Mouse (Mus musculus) small intestine, adult 2 months (tissue): ENCODE measurements around the gene Pde1c. TPM values are rescaled to one million over a fixed set of nuclear protein-coding genes. Genes with fewer than 3 reads are reported as not detected.

Source experiments
- H3K27ac ChIP-seq: fragments of 200-500 bp; 2 replicates; pipeline ENCODE4 v1.5.1; 2012; ENCODE audit warnings: low read depth, low read length, control low read depth, inconsistent platforms; ENCODE audit not compliant: insufficient read depth
- H3K27me3 ChIP-seq: fragments of 200-500 bp; 2 replicates; pipeline ENCODE4 v1.6.1; 2012; ENCODE audit warnings: mild to moderate bottlenecking, moderate library complexity, low read length, inconsistent platforms; ENCODE audit not compliant: control insufficient read depth, insufficient read depth
- H3K36me3 ChIP-seq: fragments of 200-500 bp; 2 replicates; pipeline ENCODE4 v1.6.1; 2012; ENCODE audit warnings: mild to moderate bottlenecking, low read length, control low read depth, inconsistent platforms; ENCODE audit not compliant: control insufficient read depth, insufficient read depth
- H3K4me1 ChIP-seq: fragments of 200-500 bp; 2 replicates; pipeline ENCODE4 v1.6.1; 2012; ENCODE audit warnings: low read length, inconsistent platforms, mixed read lengths; ENCODE audit not compliant: control insufficient read depth, insufficient read depth, insufficient read length
- H3K4me3 ChIP-seq: fragments of 200-500 bp; 2 replicates; pipeline ENCODE4 v1.5.1; 2012; ENCODE audit warnings: low read depth, mild to moderate bottlenecking, control low read depth, inconsistent platforms, low read length, moderate library complexity
- CTCF ChIP-seq: fragments of 200-500 bp; IDR thresholded peaks from 2 replicates; pipeline ENCODE4 v1.5.1; 2012; ENCODE audit warnings: low read depth, mild to moderate bottlenecking, control low read depth, inconsistent platforms, low read length, moderate library complexity, mixed read lengths; ENCODE audit not compliant: insufficient replicate concordance, insufficient read length; ENCODE audit errors: extremely low read depth
- POLR2A ChIP-seq: fragments of 200-500 bp; IDR thresholded peaks from 2 replicates; pipeline ENCODE4 v1.6.1; 2012; ENCODE audit warnings: low read depth, mild to moderate bottlenecking, control low read depth, inconsistent platforms, low read length, moderate library complexity
- WGBS: fragments of 180-500 bp; shearing (Covaris S2); methylation state at CpG from one replicate; pipeline ENCODE4 v1.1.7; 2018; 5-methylcytosine and 5-hydroxymethylcytosine counted together
- polyA plus RNA-seq: library from polyadenylated mRNA; depleted of rRNA; stranded (reverse); fragments of >200 nt; gene quantifications from 2 replicates; pipeline ENCODE4 v1.2.3, GENCODE M21; 2012

Pde1c gene
- polyA plus RNA-seq, 1 experiment, result 0.18 TPM

DNA sequence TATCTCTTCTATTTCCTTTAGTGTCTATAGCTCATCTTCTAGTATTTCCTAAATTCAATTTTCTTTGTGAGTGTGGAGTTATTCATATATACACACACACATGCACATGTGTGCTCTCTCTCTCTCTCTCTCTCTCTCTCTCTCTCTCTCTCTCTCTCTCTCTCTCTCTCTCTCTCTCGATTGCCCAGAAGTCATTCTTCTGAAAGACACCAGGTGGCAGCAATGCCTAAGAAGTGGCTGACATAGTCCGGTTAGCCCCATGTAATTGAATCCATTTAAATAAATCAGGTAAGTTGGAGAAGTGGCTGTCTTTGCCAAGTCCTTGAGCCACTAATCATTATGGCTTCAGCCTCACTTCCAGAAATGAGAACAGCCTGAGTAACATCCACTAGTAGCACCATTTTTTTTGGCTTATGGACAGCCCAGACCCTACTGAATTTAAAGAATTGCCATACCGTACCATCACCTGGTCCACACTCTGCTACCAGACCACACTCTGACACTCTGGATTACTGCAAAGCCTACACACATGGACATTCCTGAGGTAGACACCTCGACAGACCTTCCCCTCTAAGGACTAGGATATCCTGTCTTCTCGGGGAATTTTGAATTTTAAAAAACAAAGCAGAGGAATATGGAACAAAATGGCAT is 502.1 kb downstream of the Pde1c start:
- Histone ChIP-seq H3K4me3 (no peak overlapping the region), H3K4me1 (no peaks in the 10 kb centered on the region), H3K27me3 (no peaks in the 10 kb centered on the region), H3K36me3 (no peaks in the 10 kb centered on the region), H3K27ac (no peak overlapping the region)
- WGBS, result 31% methylated on average over 5 of the region's 5 CpGs
- TF ChIP-seq POLR2A (no peak), CTCF (no peak)

GRCm38 (mm10) chr6:56063736-56064135 is 505.2 kb downstream of the Pde1c start:
- TF ChIP-seq CTCF, result no peak
- no peak for TF ChIP-seq POLR2A
- no peaks in the 10 kb centered on the region for H3K27me3 ChIP-seq
- H3K4me1 ChIP-seq, result no peaks in the 10 kb centered on the region
- no peaks in the 10 kb centered on the region for H3K36me3 ChIP-seq
- no peak overlapping the region for H3K4me3 ChIP-seq
- no peak overlapping the region for H3K27ac ChIP-seq

DNA sequence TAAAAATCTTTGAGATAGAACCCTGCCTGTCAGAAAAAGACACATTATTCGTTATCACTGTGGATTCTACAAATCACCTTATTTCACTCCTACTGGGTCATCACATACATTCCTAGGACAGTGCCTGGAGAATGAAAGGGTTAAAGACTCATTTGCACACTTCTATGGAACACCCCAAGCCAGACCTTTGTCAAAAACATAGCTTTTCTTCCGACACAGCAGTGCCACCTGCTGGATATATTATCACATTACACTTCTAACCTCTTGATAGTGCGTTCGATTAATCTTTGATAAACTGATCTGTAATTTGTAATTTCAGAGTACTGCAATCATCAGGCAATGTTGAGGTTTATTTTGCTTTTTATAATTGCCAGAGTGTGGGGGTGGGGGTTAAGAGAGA is 519.8 kb downstream of the Pde1c start:
- no peaks in the 10 kb centered on the region for H3K27me3 ChIP-seq
- no peak for TF ChIP-seq POLR2A
- 31% methylated on average over 4 of the region's 4 CpGs for WGBS
- H3K4me1 ChIP-seq, result no peaks in the 10 kb centered on the region
- no peaks in the 10 kb centered on the region for H3K36me3 ChIP-seq
- no peak overlapping the region for H3K4me3 ChIP-seq
- H3K27ac ChIP-seq, result no peak overlapping the region

DNA sequence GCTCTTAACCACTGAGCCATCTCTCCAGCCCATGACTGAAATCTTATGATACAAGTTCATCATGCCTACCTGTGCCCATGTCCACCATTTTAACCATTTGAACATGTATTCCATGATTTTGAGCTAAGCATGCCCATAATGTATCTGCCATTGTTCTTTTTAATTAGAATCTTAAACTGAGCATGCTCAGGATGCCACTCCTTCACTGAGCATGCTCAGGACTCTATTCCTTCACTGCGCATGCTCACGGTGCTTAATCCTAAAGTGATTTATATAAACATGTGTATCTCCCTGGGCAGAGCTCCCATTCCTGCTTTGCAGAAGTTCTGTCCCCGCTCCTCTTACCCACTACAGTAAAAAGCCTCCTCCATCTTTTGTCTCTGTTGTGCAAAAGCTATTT is 520.3 kb downstream of the Pde1c start:
- Histone ChIP-seq H3K4me3 (no peak overlapping the region), H3K4me1 (no peaks in the 10 kb centered on the region), H3K27me3 (no peaks in the 10 kb centered on the region), H3K27ac (no peak overlapping the region), H3K36me3 (no peaks in the 10 kb centered on the region)
- 77% methylated on average over 3 of the region's 3 CpGs for WGBS
- TF ChIP-seq CTCF (no peak), POLR2A (no peak)

DNA sequence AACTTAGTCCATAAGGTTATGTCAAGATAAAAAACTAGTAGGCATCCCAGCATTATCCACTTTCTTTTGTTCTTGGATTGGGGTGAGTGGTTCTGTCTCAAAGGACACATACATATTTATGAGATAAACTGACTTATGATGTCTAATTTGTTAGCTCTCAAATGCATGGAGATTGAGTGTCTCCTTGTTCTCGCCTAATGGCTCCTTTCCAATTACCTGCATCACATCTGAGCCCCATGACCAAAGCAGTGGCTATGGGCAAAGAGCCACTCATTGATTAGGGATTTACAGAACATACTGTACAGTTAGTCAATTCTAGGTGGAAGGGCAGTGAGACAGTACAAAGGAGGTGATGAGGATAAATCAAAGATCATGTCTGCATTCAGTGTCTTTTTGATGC is 524.2 kb downstream of the Pde1c start:
- Histone ChIP-seq H3K36me3 (no peaks in the 10 kb centered on the region), H3K4me1 (no peaks in the 10 kb centered on the region), H3K27me3 (no peaks in the 10 kb centered on the region), H3K4me3 (no peak overlapping the region), H3K27ac (no peak overlapping the region)
- no peak for TF ChIP-seq CTCF
- TF ChIP-seq POLR2A, result no peak
- WGBS, result 83% methylated on average over 1 of the region's 1 CpGs

DNA sequence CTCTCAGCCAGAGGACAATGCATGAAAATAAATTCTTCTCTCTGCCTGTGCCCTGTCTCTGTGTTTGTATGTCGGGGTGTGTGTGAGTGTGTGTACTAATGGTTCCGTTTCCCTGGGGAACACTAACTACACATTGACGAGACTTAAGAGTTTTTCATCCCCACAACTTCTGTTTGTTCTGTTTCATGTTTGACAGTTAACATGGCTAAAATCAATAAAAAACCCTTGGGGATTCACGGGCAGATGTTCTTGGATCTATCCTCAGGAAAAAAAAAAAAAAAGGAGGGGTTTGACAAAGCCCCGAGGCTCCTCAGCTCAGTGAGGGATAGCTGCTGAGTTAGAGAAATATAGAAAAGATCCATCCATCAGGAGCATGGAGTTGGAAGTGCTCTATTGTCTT is 524.6 kb downstream of the Pde1c start:
- Histone ChIP-seq H3K27ac (no peak overlapping the region), H3K4me1 (no peaks in the 10 kb centered on the region), H3K4me3 (no peak overlapping the region), H3K27me3 (no peaks in the 10 kb centered on the region), H3K36me3 (no peaks in the 10 kb centered on the region)
- 35% methylated on average over 5 of the region's 5 CpGs for WGBS
- TF ChIP-seq CTCF (no peak), POLR2A (no peak)

- Histone ChIP-seq H3K4me1 (no peaks in the 10 kb centered on the region), H3K27ac (no peak overlapping the region), H3K36me3 (no peaks in the 10 kb centered on the region), H3K27me3 (no peaks in the 10 kb centered on the region), H3K4me3 (no peak overlapping the region)
- 63% methylated on average over 4 of the region's 4 CpGs for WGBS
- TF ChIP-seq CTCF, result no peak
- TF ChIP-seq POLR2A, result no peak
Measured at GRCm38 (mm10) chr6:56039476-56040055, 529.3 kb downstream of the Pde1c start.

DNA sequence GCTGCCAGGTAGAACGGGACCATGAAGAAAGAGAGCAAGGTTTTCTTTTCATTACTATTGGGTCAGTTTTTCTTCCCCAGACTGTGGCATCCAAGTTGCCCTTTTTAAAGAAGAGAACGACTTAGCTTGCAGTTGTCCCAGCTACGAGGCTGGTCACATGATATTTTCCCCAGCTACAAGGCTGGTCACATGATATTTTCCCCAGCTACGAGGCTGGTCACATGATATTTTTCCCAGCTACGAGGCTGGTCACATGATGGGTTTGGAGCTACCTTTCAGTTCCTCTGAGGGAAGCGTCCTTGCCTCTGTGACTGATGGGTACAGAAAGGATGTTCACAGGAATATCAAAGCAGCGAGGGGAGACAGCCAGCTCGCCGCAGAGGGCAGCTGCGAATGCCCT is 533.8 kb downstream of the Pde1c start:
- Histone ChIP-seq H3K36me3 (no peaks in the 10 kb centered on the region), H3K4me3 (no peak overlapping the region), H3K4me1 (no peaks in the 10 kb centered on the region), H3K27me3 (no peaks in the 10 kb centered on the region), H3K27ac (no peak overlapping the region)
- WGBS, result 72% methylated on average over 10 of the region's 10 CpGs
- no peak for TF ChIP-seq CTCF
- no peak for TF ChIP-seq POLR2A
